In genomic region chr6:88855636-88856035, GRCm38 (mm10) we compare ENCODE assay signal across 9 mouse cellular contexts. TPM values are rescaled to one million over a fixed set of nuclear protein-coding genes. Genes with fewer than 3 reads are reported as not detected.
DNase-seq lines count a peak whose midpoint lies in the region; ATAC-seq and TF ChIP-seq lines count a peak whose summit lies in the region.
"Had no signal": no experiment of that assay in that cellular context is flagged by ENCODE, and none has a peak within 500 bp of the region (broad histone marks: within the 10 kb centered on the region; RNA-seq: fewer than 3 reads in every experiment).

No protein-coding gene starts in this region.

- DNase-seq in adrenal gland, postnatal 10 days, result peak; percentile 78
- no peak for DNase-seq in adrenal gland, postnatal 25 days
- peak; percentile 75 for DNase-seq in A20 (ENCODE audit: low read depth, low spot score)
- peak; percentile 82 for DNase-seq in c-Kit-negative CD71-positive TER-119-positive erythroid progenitor cells, embryonic 14.5 days (ENCODE audit: low read depth, low spot score)
- peak; percentile 82 for DNase-seq in forebrain, embryonic 14.5 days (ENCODE audit: low spot score)
- peak; percentile 80 for DNase-seq in kidney, adult 9 months
- DNase-seq in lung, postnatal 0 days (ENCODE audit: low spot score), result peak; percentile 73
- peak; percentile 63 to 73 for DNase-seq in right cerebral cortex, postnatal 10 days (ENCODE audit: low spot score in 2 of 2)

- H3K4me3 ChIP-seq in forebrain, embryonic 14.5 days (ENCODE audit: low read depth, low read length), result no peak overlapping the region
- no peak overlapping the region for H3K4me3 ChIP-seq in lung, postnatal 0 days (ENCODE audit: low read depth, low read length)

- no peaks in the 10 kb centered on the region for H3K4me1 ChIP-seq in forebrain, embryonic 14.5 days (ENCODE audit: control insufficient read depth, insufficient read depth, low read length)
- no peaks in the 10 kb centered on the region for H3K4me1 ChIP-seq in lung, postnatal 0 days (ENCODE audit: insufficient read depth, low read depth, low read length)

- 0 out of 2 replicates have a peak, but pooled peaks have one; percentile 32 for ATAC-seq in forebrain, embryonic 14.5 days
- ATAC-seq in lung, postnatal 0 days, result peak; percentile 66
- ATAC-seq: Patski had no signal

- TF ChIP-seq CTCF in lung, postnatal 0 days (IDR thresholded peaks at IDR 0.05), result peak; percentile 86

- no peak overlapping the region for H3K9ac ChIP-seq in forebrain, embryonic 14.5 days (ENCODE audit: low read length)
- H3K9ac ChIP-seq in lung, postnatal 0 days (replicated peaks; ENCODE audit: low read depth), result no peak overlapping the region

- H3K27me3 ChIP-seq in forebrain, embryonic 14.5 days (replicated peaks; ENCODE audit: control insufficient read depth, insufficient read depth, low read length), result no peaks in the 10 kb centered on the region
- H3K27me3 ChIP-seq in lung, postnatal 0 days (replicated peaks; ENCODE audit: insufficient read depth, low read length), result no peaks in the 10 kb centered on the region
- H3K27me3 ChIP-seq: Patski had no signal

- no peak overlapping the region for H3K27ac ChIP-seq in forebrain, embryonic 14.5 days (ENCODE audit: low read depth, low read length)
- H3K27ac ChIP-seq in lung, postnatal 0 days (ENCODE audit: low read length), result no peak overlapping the region

- WGBS in forebrain, embryonic 14.5 days, result 23% methylated on average over 5 of the region's 5 CpGs
- 15% methylated on average over 5 of the region's 5 CpGs for WGBS in lung, postnatal 0 days

- no peak for TF ChIP-seq EP300 in lung, postnatal 0 days (IDR thresholded peaks at IDR 0.05)

- H3K36me3 ChIP-seq in forebrain, embryonic 14.5 days (ENCODE audit: control insufficient read depth, insufficient read depth, low read length), result peaks cover 77% of the 10 kb centered on the region
- H3K36me3 ChIP-seq in lung, postnatal 0 days (ENCODE audit: insufficient read depth, low read length), result no peaks in the 10 kb centered on the region

- no peak overlapping the region for H3K4me2 ChIP-seq in forebrain, embryonic 14.5 days (ENCODE audit: low read length)
- H3K4me2 ChIP-seq in lung, postnatal 0 days (replicated peaks; ENCODE audit: low read depth, low read length), result no peak overlapping the region

- no peaks in the 10 kb centered on the region for H3K9me3 ChIP-seq in forebrain, embryonic 14.5 days (replicated peaks; ENCODE audit: control insufficient read depth, low read length)
- H3K9me3 ChIP-seq in lung, postnatal 0 days (ENCODE audit: low read length), result no peaks in the 10 kb centered on the region

RNA-seq across cellular contexts. Expression of gene Abtb1, which starts 13.9 kb away (rescaled TPM):
- 10 to 100 TPM; 21.9 to 30.5 TPM for total RNA-seq in adrenal gland, postnatal 10 days (2021)
- total RNA-seq in adrenal gland, postnatal 25 days (2021), result 40.6 and 43.0 TPM in 2 replicates
- 31.4 and 35.7 TPM in 2 replicates for polyA plus RNA-seq in forebrain, embryonic 14.5 days (2014; fragmentation: Nextera tagmentation; extraction: Ambion mirVana)
- polyA plus RNA-seq in lung, postnatal 0 days (2015; fragmentation: Nextera tagmentation; extraction: Ambion mirVana), result 59.5 and 70.3 TPM in 2 replicates

RNA-seq across cellular contexts. Expression of gene Podxl2, which starts 19.2 kb away (rescaled TPM):
- 10 to 100 TPM; 27.8 to 28.3 TPM for total RNA-seq in adrenal gland, postnatal 10 days (2021)
- total RNA-seq in adrenal gland, postnatal 25 days (2021), result 31.4 and 33.5 TPM in 2 replicates
- polyA plus RNA-seq in forebrain, embryonic 14.5 days (2014; fragmentation: Nextera tagmentation; extraction: Ambion mirVana), result 334 and 428 TPM in 2 replicates
- 19.1 and 25.2 TPM in 2 replicates for polyA plus RNA-seq in lung, postnatal 0 days (2015; fragmentation: Nextera tagmentation; extraction: Ambion mirVana)

RNA-seq across cellular contexts. Expression of gene Mcm2, which starts 42.9 kb away (rescaled TPM):
- 10 to 100 TPM; 50.0 to 53.5 TPM for total RNA-seq in adrenal gland, postnatal 10 days (2021)
- total RNA-seq in adrenal gland, postnatal 25 days (2021), result 48.6 and 50.9 TPM in 2 replicates
- polyA plus RNA-seq in forebrain, embryonic 14.5 days (2014; fragmentation: Nextera tagmentation; extraction: Ambion mirVana), result 71.1 and 82.8 TPM in 2 replicates
- 14.5 and 15.3 TPM in 2 replicates for polyA plus RNA-seq in lung, postnatal 0 days (2015; fragmentation: Nextera tagmentation; extraction: Ambion mirVana)

RNA-seq across cellular contexts. Expression of gene Tpra1, which starts 46.4 kb away (rescaled TPM):
- total RNA-seq in adrenal gland, postnatal 10 days (2021), result 10 to 100 TPM; 61.0 to 74.0 TPM
- 127 and 136 TPM in 2 replicates for total RNA-seq in adrenal gland, postnatal 25 days (2021)
- 32.9 and 41.2 TPM in 2 replicates for polyA plus RNA-seq in forebrain, embryonic 14.5 days (2014; fragmentation: Nextera tagmentation; extraction: Ambion mirVana)
- polyA plus RNA-seq in lung, postnatal 0 days (2015; fragmentation: Nextera tagmentation; extraction: Ambion mirVana), result 72.0 and 78.8 TPM in 2 replicates
